Mouse (Mus musculus) limb, embryonic 14.5 days (tissue): ENCODE results near the gene Zbtb16. TPM values are rescaled to one million over a fixed set of nuclear protein-coding genes. Genes with fewer than 3 reads are reported as not detected.

Experiments used
- ATAC-seq: fragments of 200-750 bp; cut with Nextera tagmentation; 2 replicates; pipeline ENCODE4 v1.8.0; 2017; ENCODE audit warnings: low read depth, moderate number of reproducible peaks, moderate TSS enrichment; ENCODE audit not compliant: low FRiP score
- DNase-seq: peaks from one replicate; pipeline ENCODE4 v3.0.0-alpha.2; 2015; ENCODE audit warnings: low spot score
- H3K27ac ChIP-seq: fragments of 300-500 bp; sonication (generic); replicated peaks from 2 replicates; pipeline ENCODE4 v1.5.1; 2014; ENCODE audit warnings: low read depth, mild to moderate bottlenecking, low read length, moderate library complexity, mixed read lengths
- H3K27me3 ChIP-seq: fragments of 300-500 bp; sonication (generic); 2 replicates; pipeline ENCODE4 v1.6.1; 2014; ENCODE audit warnings: low read length, mixed read lengths; ENCODE audit not compliant: control insufficient read depth, insufficient read depth
- H3K36me3 ChIP-seq: fragments of 300-500 bp; sonication (generic); 2 replicates; pipeline ENCODE4 v1.6.1; 2014; ENCODE audit warnings: mild to moderate bottlenecking, low read length, moderate library complexity, mixed read lengths; ENCODE audit not compliant: control insufficient read depth, insufficient read depth
- H3K4me1 ChIP-seq: fragments of 300-500 bp; sonication (generic); 2 replicates; pipeline ENCODE4 v1.6.1; 2014; ENCODE audit warnings: antibody characterized with exemption, low read length, mixed read lengths; ENCODE audit not compliant: control insufficient read depth, insufficient read depth
- H3K4me2 ChIP-seq: fragments of 300-500 bp; sonication (generic); replicated peaks from 2 replicates; pipeline ENCODE4 v1.6.1; 2014; ENCODE audit warnings: low read depth, mild to moderate bottlenecking, low read length, moderate library complexity; ENCODE audit not compliant: severe bottlenecking
- H3K4me3 ChIP-seq: fragments of 300-500 bp; sonication (generic); replicated peaks from 2 replicates; pipeline ENCODE4 v1.5.1; 2014; ENCODE audit warnings: low read length
- H3K9ac ChIP-seq: fragments of 300-500 bp; sonication (generic); 2 replicates; pipeline ENCODE4 v1.6.1; 2014; ENCODE audit warnings: mild to moderate bottlenecking, low read depth, low read length, moderate library complexity; ENCODE audit not compliant: severe bottlenecking
- H3K9me3 ChIP-seq: fragments of 300-500 bp; sonication (generic); 2 replicates; pipeline ENCODE4 v1.6.1; 2016; ENCODE audit warnings: low read length; ENCODE audit not compliant: control insufficient read depth
- POLR2A ChIP-seq: fragments of 200-500 bp; IDR thresholded peaks from 2 replicates; pipeline ENCODE4 v1.8.0; 2012; ENCODE audit warnings: inconsistent platforms, mild to moderate bottlenecking, moderate library complexity, borderline replicate concordance; ENCODE audit not compliant: insufficient read depth, insufficient read length; ENCODE audit errors: extremely low read depth
- WGBS: fragments of 180-500 bp; shearing (Covaris S2); extraction: QIAGEN DNeasy Blood & Tissue Kit; methylation state at CpG from one replicate; pipeline ENCODE4 v1.1.7; 2014; 5-methylcytosine and 5-hydroxymethylcytosine counted together
- polyA plus RNA-seq, 2 experiments: library from polyadenylated mRNA; depleted of rRNA in 1 of 2; stranded (reverse) in 1 of 2; unstranded in 1 of 2; fragments of >200 nt; fragmentation: Nextera tagmentation in 1 of 2; extraction: Ambion mirVana in 1 of 2; gene quantifications; 2 replicates each; pipeline versions ENCODE4 v1.2.1 to v1.2.3; 2012 to 2014

Gene Zbtb16
- polyA plus RNA-seq, 2 experiments = 0.91 to 1.9 TPM

DNA sequence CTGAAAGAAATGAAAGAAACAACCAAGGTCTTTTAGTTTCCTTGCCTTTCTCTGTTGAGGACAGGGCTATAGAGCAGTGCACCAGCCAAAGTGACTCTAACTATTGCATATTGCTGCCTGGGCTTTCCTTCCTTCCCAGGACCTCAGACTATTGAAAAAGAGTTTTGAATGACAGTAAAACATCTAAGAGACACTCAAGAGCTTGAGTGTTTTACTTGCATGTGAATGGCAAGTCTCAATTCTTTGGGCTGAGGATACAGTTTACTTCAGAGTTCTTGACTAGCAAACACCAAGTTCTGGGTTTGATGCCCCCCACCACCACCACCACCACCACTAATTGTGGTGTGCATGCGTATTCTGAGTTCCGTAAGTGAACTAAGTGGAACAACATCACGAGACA, 3.5 kb upstream of the Zbtb16 start:
- H3K27me3 ChIP-seq = peaks cover 57% of the 10 kb centered on the region

DNA sequence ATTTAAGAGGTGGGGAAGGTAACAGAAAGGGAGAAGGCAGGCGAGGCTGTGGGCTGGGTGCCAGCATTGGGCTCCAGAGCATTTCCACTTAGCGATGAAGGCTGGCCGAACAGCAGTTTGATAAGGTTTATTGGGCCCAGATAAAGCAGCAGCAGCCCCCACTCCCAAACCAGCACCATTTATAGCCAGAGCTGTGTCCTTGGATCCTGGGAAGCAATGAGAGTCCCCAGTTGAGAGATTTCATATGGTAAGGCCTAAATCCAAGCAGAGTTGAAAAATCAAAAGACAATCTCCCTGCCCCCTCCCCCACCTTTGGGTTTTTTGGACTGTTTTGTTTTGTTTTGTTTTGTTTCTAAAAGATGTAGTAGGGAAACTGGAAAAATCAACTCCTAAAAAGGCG, 2.3 kb upstream of the Zbtb16 start:
- ATAC-seq (no peak), DNase-seq (no peak)
- Histone ChIP-seq H3K36me3 (no peaks in the 10 kb centered on the region), H3K27ac (no peak overlapping the region), H3K4me1 (peaks cover 20% of the 10 kb centered on the region), H3K27me3 (peaks cover 59% of the 10 kb centered on the region), H3K4me3 (no peak overlapping the region), H3K9me3 (no peaks in the 10 kb centered on the region), H3K4me2 (no peak overlapping the region), H3K9ac (no peak overlapping the region)
- WGBS = 39% methylated on average over 4 of the region's 4 CpGs
- TF ChIP-seq POLR2A = no peak

More for the DNA sequence above, 3.5 kb upstream of the Zbtb16 start:
- Histone ChIP-seq H3K9ac (no peak overlapping the region), H3K4me2 (no peak overlapping the region), H3K4me3 (no peak overlapping the region), H3K27ac (no peak overlapping the region), H3K36me3 (no peaks in the 10 kb centered on the region), H3K4me1 (peaks cover 19% of the 10 kb centered on the region), H3K9me3 (no peaks in the 10 kb centered on the region)
- DNase-seq (no peak), ATAC-seq (no peak)
- TF ChIP-seq POLR2A = no peak
- WGBS = 90% methylated on average over 3 of the region's 3 CpGs

DNA sequence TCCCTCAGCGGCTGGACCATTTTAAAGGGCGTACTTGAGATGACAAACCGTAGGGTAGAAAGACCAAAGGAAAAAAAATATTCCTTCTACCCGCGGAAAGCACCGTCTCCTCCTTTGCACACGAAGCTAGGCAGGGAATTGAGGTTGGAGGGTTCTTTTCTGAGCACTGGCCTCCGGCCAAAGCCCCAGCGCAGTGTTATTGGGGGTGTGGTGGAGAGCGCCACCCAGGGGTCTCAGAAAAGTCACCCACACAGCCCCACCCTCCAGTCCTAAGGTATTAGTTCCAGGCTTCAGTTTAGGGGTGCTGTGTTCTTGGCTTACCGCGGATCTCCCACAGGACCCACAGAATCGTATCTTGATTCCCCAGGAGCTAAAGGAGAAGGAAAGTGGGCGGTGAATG, 1.2 kb upstream of the Zbtb16 start:
- H3K27ac ChIP-seq = no peak overlapping the region
- H3K4me3 ChIP-seq = peak overlapping the region; percentile 55
- peaks cover 20% of the 10 kb centered on the region for H3K4me1 ChIP-seq
- H3K4me2 ChIP-seq = peak overlapping the region; percentile 97; the same call in 1 of the 2 replicates
- H3K9me3 ChIP-seq = no peaks in the 10 kb centered on the region
- H3K9ac ChIP-seq = no peak overlapping the region
- ATAC-seq = no peak
- no peaks in the 10 kb centered on the region for H3K36me3 ChIP-seq
- WGBS = 3% methylated on average over 14 of the region's 14 CpGs
- DNase-seq = no peak
- H3K27me3 ChIP-seq = peaks cover 65% of the 10 kb centered on the region
- TF ChIP-seq POLR2A = no peak

DNA sequence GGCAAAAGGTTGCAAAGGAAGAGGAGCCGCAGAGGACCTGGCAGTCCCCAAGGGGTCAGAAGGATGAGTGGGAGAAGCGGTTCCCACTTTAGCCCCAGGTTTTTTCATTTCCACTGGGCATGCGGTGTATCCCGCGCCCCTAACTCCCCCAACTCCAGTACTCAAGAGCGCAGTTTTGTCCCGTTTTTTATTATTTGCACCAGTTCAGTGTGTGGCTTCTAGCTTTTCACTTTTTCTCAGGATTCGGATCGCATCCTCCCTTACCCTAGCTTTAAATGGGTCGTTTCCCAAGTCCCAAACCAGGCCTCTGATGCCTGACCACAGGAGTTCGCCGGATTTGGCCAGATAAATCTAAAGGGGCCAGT, 526 bp upstream of the Zbtb16 start:
- H3K4me3 ChIP-seq = peak overlapping the region; percentile 55
- ATAC-seq (no peak), DNase-seq (no peak)
- H3K9me3 ChIP-seq = no peaks in the 10 kb centered on the region
- peaks cover 20% of the 10 kb centered on the region for H3K4me1 ChIP-seq
- 2% methylated on average over 12 of the region's 12 CpGs for WGBS
- H3K4me2 ChIP-seq = peak overlapping the region; percentile 97
- H3K36me3 ChIP-seq = no peaks in the 10 kb centered on the region
- H3K27ac ChIP-seq = no peak overlapping the region
- peaks cover 70% of the 10 kb centered on the region for H3K27me3 ChIP-seq
- TF ChIP-seq POLR2A = no peak
- peak overlapping the region; percentile 52; the same call in 1 of the 2 replicates for H3K9ac ChIP-seq

DNA sequence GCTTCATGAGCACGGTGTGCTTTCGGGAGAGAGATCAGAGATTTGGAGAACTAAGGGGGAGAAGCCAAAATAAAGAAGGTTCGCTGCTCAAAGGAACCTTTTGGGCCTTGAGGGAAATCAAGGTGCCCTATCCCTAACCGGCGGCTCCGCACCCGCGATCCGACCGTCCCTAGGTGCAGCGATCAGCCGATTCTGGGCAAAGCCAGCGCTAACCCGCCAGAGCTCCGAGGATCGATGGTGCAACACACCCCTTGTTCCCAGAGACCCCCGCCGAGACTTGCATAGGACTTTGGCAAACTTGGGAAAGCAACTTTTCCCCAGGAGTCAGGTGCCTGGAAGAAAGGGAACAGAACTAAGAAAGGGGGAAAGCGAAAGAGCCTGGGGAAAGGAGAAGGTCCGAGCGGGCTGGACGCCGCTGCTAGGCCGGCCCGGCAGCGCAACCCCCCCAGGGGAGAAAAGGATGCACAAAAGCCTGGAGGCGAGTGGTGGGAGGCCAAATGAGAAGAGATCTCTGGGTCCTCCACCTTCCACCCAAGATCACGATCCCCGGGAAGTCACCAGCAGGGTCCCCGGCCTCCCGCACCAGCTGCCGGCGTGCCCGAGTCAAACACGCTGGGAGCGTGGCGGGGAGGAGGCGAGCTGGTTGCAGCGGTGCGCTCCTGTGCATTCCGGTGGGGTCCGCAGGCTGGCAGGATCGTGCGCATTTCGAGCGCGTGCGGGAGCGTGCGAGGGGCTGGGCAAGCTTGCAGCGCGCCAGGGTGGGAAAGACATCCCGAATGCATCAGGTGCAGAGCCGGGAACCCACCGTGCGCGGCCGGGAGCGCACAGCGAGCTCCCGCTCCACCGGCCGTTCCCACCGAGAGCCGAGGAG, 1.2 kb downstream of the Zbtb16 start:
- Histone ChIP-seq H3K9ac (0 out of 2 replicates have a peak overlapping the region, but pooled peaks have one; percentile 52), H3K36me3 (no peaks in the 10 kb centered on the region), H3K9me3 (no peaks in the 10 kb centered on the region; the same call in 1 of the 2 replicates), H3K27ac (no peak overlapping the region), H3K4me2 (peak overlapping the region; percentile 97), H3K4me1 (peaks cover 20% of the 10 kb centered on the region), H3K4me3 (peak overlapping the region; percentile 55), H3K27me3 (peaks cover 73% of the 10 kb centered on the region)
- no peak for DNase-seq
- ATAC-seq = no peak
- WGBS = under 1% methylated on average over 58 of the region's 65 CpGs
- TF ChIP-seq POLR2A = no peak
